Mouse (Mus musculus) E14TG2a.4 (cell line): Measurements from ENCODE around the gene Wfdc13.

Experiments
- H3K27me3 ChIP-seq: 2 replicates; pipeline ENCODE4 v1.6.1; 2014; ENCODE audit warnings: low read length, control low read depth; ENCODE audit not compliant: insufficient read depth
- H3K36me3 ChIP-seq: 2 replicates; pipeline ENCODE4 v1.6.1; 2014; ENCODE audit warnings: low read length, control low read depth; ENCODE audit not compliant: insufficient read depth
- H3K4me1 ChIP-seq: replicated peaks from 2 replicates; pipeline ENCODE4 v1.6.1; 2014; ENCODE audit warnings: low read depth, low read length, control low read depth
- H3K4me3 ChIP-seq: replicated peaks from 2 replicates; pipeline ENCODE4 v1.5.1; 2014; ENCODE audit warnings: mild to moderate bottlenecking, low read length
- H3K9me3 ChIP-seq: 2 replicates; pipeline ENCODE4 v1.6.1; 2014; ENCODE audit warnings: low read length, control low read depth
- CTCF ChIP-seq: conservative IDR thresholded peaks from 2 replicates; pipeline ENCODE4 v1.5.1; 2014; ENCODE audit warnings: low read length
- NANOG ChIP-seq: IDR thresholded peaks from 2 replicates; pipeline ENCODE4 v1.6.1; 2014; ENCODE audit warnings: borderline replicate concordance, low read length, mixed read lengths
- POU5F1 ChIP-seq: IDR thresholded peaks from 2 replicates; pipeline ENCODE4 v1.6.1; 2014; ENCODE audit warnings: low read length, borderline replicate concordance

The Wfdc13 gene

GRCm38 (mm10) chr2:164733259-164733658 is 48.4 kb downstream of the Wfdc13 start:
- H3K36me3 ChIP-seq: no peaks in the 10 kb centered on the region
- TF ChIP-seq CTCF (no peak), POU5F1 (no peak), NANOG (no peak)
- H3K9me3 ChIP-seq: no peaks in the 10 kb centered on the region
- H3K4me3 ChIP-seq: no peak overlapping the region
- H3K27me3 ChIP-seq: peaks cover under 1% of the 10 kb centered on the region; the same call in 1 of the 2 replicates
- H3K4me1 ChIP-seq: peaks cover 18% of the 10 kb centered on the region

DNA sequence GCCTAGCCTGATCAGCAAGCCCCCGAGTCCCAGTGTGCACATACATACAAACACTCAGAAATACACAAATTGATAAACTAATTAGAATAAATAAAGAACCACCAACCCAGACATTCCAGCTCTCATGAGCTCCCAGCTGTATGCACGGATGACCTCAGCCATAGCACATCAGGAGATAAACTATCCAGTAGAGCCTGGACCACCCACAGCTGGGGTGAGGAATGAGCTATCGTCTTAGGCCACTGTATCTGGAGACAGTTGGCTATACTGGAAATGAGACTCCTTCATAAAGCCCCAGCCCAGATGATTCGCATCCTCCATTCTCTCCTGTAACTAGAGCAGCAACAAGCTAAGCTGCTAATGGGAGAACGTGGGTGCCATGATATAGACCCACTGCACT is 49.9 kb downstream of the Wfdc13 start:
- H3K36me3 ChIP-seq: no peaks in the 10 kb centered on the region
- TF ChIP-seq CTCF: no peak
- no peak for TF ChIP-seq POU5F1
- TF ChIP-seq NANOG: no peak
- peaks cover 18% of the 10 kb centered on the region for H3K4me1 ChIP-seq
- H3K9me3 ChIP-seq: no peaks in the 10 kb centered on the region
- peaks cover 3% of the 10 kb centered on the region; the same call in 1 of the 2 replicates for H3K27me3 ChIP-seq
- H3K4me3 ChIP-seq: no peak overlapping the region

DNA sequence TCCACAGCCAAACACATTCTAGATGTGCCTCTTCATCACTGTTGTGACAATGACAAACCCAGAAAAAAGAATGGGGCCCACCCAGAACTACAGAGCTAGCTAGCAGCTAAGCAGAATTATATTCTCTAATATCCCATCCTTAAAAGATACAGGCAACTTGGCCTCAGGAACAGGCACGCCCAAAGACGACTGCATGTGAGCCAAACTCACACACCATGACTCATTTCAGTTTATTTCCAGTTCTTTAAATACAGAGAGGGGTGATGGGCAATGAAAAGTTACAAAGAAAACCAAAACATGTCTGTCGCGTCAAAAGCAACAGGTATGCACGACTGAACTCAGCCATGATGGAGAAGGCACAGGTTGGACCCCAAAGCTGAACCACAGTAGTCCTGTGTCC is 50.5 kb downstream of the Wfdc13 start:
- H3K4me1 ChIP-seq: peaks cover 18% of the 10 kb centered on the region
- no peaks in the 10 kb centered on the region for H3K36me3 ChIP-seq
- H3K9me3 ChIP-seq: no peaks in the 10 kb centered on the region
- H3K27me3 ChIP-seq: peaks cover 3% of the 10 kb centered on the region; the same call in 1 of the 2 replicates
- no peak overlapping the region for H3K4me3 ChIP-seq
- TF ChIP-seq CTCF: no peak
